Mouse (Mus musculus): Measurements from ENCODE around the gene Asb1. TPM values are rescaled to one million over a fixed set of nuclear protein-coding genes. Genes with fewer than 3 reads are reported as not detected.

The Asb1 gene
- polyA plus RNA-seq, 1 experiment from 2014 or later: 6.3 TPM

- WGBS: 41% methylated on average over 16 of the region's 17 CpGs
- Histone ChIP-seq H3K4me3 (no peak overlapping the region), H3K36me3 (no peaks in the 10 kb centered on the region), H3K4me2 (replicated peaks) (no peak overlapping the region; the same call in 1 of the 2 replicates), H3K9me3 (no peaks in the 10 kb centered on the region), H3K27ac (no peak overlapping the region; the same call in 1 of the 2 replicates), H3K4me1 (peaks cover 39% of the 10 kb centered on the region), H3K27me3 (peaks cover 8% of the 10 kb centered on the region; the same call in 1 of the 2 replicates), H3K9ac (no peak overlapping the region)
- ATAC-seq (ENCODE audit: low FRiP score, low read depth): 0 out of 2 replicates have a peak, but pooled peaks have one; percentile 45
Measured at GRCm38 (mm10) chr1:91584969-91585835, 44.9 kb downstream of the Asb1 start.

- Histone ChIP-seq H3K4me3 (no peak overlapping the region), H3K9me3 (peaks cover 4% of the 10 kb centered on the region; the same call in 1 of the 2 replicates), H3K4me1 (peaks cover 23% of the 10 kb centered on the region), H3K4me2 (replicated peaks) (no peak overlapping the region), H3K27ac (no peak overlapping the region), H3K9ac (no peak overlapping the region), H3K36me3 (no peaks in the 10 kb centered on the region), H3K27me3 (no peaks in the 10 kb centered on the region)
- no peak for ATAC-seq (ENCODE audit: low FRiP score, low read depth)
- 55% methylated on average over 6 of the region's 6 CpGs for WGBS
Measured at GRCm38 (mm10) chr1:91589738-91590137, 49.4 kb downstream of the Asb1 start.

GRCm38 (mm10) chr1:91595521-91596020 lies 55.2 kb downstream of the Asb1 start:
- Histone ChIP-seq H3K9me3 (peaks cover 12% of the 10 kb centered on the region; the same call in 1 of the 2 replicates), H3K9ac (no peak overlapping the region), H3K4me2 (replicated peaks) (no peak overlapping the region), H3K36me3 (no peaks in the 10 kb centered on the region), H3K27ac (no peak overlapping the region), H3K27me3 (no peaks in the 10 kb centered on the region), H3K4me3 (no peak overlapping the region), H3K4me1 (peaks cover 23% of the 10 kb centered on the region)
- 85% methylated on average over 9 of the region's 9 CpGs for WGBS
- no peak for ATAC-seq (ENCODE audit: low FRiP score, low read depth)

GRCm38 (mm10) chr1:91597611-91598010 lies 57.3 kb downstream of the Asb1 start:
- Histone ChIP-seq H3K4me3 (no peak overlapping the region), H3K4me1 (peaks cover 43% of the 10 kb centered on the region), H3K9me3 (peaks cover 12% of the 10 kb centered on the region; the same call in 1 of the 2 replicates), H3K9ac (no peak overlapping the region), H3K27ac (no peak overlapping the region), H3K36me3 (no peaks in the 10 kb centered on the region), H3K27me3 (peaks cover 6% of the 10 kb centered on the region; the same call in 1 of the 2 replicates), H3K4me2 (replicated peaks) (no peak overlapping the region)
- 89% methylated on average over 5 of the region's 5 CpGs for WGBS
- no peak for ATAC-seq (ENCODE audit: low FRiP score, low read depth)

DNA sequence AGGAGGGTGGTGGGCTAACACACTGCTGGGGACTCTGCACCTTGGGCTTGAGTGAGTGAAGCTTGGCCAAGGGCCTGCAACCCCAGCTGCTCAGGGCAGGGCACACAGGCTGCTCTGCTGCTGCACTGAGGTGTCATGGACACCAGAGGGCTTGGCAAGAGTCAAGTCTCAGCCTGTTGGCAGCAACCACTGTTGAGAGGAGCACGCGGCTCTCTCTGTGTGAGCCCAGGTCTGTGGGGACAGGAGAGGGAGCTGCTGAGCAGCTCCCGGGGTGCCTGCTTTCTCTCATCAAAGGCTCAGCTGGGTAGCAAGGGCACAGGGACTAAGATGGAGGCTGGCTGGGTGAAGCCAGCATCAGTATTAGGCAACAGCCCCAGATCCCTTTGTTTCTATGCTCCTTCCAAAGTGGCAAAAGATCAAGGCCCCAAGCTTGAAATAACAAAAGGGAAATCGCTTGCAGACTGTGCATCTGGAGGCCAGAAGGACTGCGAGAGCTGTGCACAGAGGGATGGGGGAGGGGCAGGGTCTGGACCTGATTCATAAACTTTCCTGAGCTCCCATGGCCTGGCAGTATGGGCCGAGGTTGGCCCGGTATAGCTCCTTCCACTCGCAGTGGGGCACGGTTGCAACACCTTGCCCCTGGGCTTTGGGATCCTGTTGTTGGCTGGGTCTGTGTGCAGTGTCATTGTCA lies 60.5 kb downstream of the Asb1 start:
- H3K36me3 ChIP-seq: no peaks in the 10 kb centered on the region
- WGBS: 8% methylated on average over 9 of the region's 9 CpGs
- H3K9me3 ChIP-seq: no peaks in the 10 kb centered on the region
- no peak overlapping the region for H3K4me3 ChIP-seq
- H3K4me2 ChIP-seq (replicated peaks): no peak overlapping the region
- H3K27me3 ChIP-seq: peaks cover 13% of the 10 kb centered on the region
- H3K27ac ChIP-seq: peak overlapping the region; percentile 87
- ATAC-seq (ENCODE audit: low FRiP score, low read depth): peak; percentile 81
- H3K9ac ChIP-seq: peak overlapping the region; percentile 15; the same call in 1 of the 2 replicates
- peaks cover 63% of the 10 kb centered on the region for H3K4me1 ChIP-seq

GRCm38 (mm10) chr1:91601362-91602096 lies 61.2 kb downstream of the Asb1 start:
- Histone ChIP-seq H3K9ac (peak overlapping the region; percentile 15; the same call in 1 of the 2 replicates), H3K4me1 (peaks cover 66% of the 10 kb centered on the region), H3K4me3 (no peak overlapping the region), H3K9me3 (no peaks in the 10 kb centered on the region), H3K27me3 (peaks cover 16% of the 10 kb centered on the region), H3K36me3 (no peaks in the 10 kb centered on the region), H3K27ac (peak overlapping the region; percentile 87), H3K4me2 (replicated peaks) (no peak overlapping the region)
- 65% methylated on average over 2 of the region's 2 CpGs for WGBS
- no peak for ATAC-seq (ENCODE audit: low FRiP score, low read depth)

- no peak overlapping the region for H3K4me3 ChIP-seq
- ATAC-seq (ENCODE audit: low FRiP score, low read depth): peak; percentile 49
- no peaks in the 10 kb centered on the region for H3K9me3 ChIP-seq
- no peaks in the 10 kb centered on the region for H3K36me3 ChIP-seq
- peak overlapping the region; percentile 23; the same call in 1 of the 2 replicates for H3K4me2 ChIP-seq (replicated peaks)
- peaks cover 33% of the 10 kb centered on the region for H3K27me3 ChIP-seq
- WGBS: 13% methylated on average over 14 of the region's 14 CpGs
- H3K27ac ChIP-seq: peak overlapping the region; percentile 52
- no peak overlapping the region for H3K9ac ChIP-seq
- peaks cover 68% of the 10 kb centered on the region for H3K4me1 ChIP-seq
Measured at GRCm38 (mm10) chr1:91605632-91606031, 65.3 kb downstream of the Asb1 start.

DNA sequence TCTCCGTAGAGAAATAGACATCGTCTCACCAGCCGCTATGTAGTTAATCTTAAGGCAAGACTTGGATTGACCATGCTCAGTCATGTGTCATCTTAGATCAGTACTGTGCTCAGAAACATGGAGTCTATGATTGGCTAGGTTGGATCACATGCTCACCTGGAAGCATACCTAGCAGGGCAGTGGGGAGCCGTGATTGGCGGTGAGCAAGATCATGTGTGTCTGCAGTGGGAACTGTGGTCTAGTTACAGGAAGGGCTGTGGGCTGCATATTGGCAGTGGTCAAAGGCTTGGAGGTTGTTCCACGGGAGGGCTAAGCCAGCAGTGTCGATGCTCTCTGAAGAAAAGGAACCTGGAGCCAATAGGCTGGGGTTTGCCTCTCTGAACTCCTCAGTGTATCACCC lies 66.4 kb downstream of the Asb1 start:
- no peak for ATAC-seq (ENCODE audit: low FRiP score, low read depth)
- Histone ChIP-seq H3K27ac (no peak overlapping the region), H3K4me3 (no peak overlapping the region), H3K4me2 (replicated peaks) (no peak overlapping the region), H3K4me1 (peaks cover 68% of the 10 kb centered on the region), H3K27me3 (peaks cover 30% of the 10 kb centered on the region; the same call in 1 of the 2 replicates), H3K36me3 (no peaks in the 10 kb centered on the region), H3K9ac (no peak overlapping the region), H3K9me3 (no peaks in the 10 kb centered on the region)
- 89% methylated on average over 7 of the region's 7 CpGs for WGBS

DNA sequence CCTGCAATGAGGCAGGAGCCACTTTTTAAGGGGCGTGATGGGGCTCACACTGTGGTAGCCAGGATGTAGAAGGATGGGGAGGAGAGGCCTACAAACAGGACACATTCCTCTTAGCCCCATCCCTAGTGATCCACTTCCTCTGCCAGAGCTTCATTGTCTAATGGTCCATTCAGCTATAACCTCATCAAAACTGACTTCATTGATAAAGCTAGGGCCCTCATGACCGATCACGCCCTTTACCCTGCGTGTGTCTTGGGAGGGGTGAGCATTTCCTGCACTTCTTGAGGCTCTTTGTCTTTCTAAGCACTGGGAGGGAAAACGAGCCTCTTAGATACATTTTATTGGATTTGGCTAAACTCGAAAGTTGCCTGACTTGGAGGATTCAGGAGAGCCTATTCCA lies 66.8 kb downstream of the Asb1 start:
- no peak overlapping the region for H3K9ac ChIP-seq
- H3K4me3 ChIP-seq: no peak overlapping the region
- H3K4me2 ChIP-seq (replicated peaks): no peak overlapping the region
- no peak for ATAC-seq (ENCODE audit: low FRiP score, low read depth)
- no peaks in the 10 kb centered on the region for H3K36me3 ChIP-seq
- H3K4me1 ChIP-seq: peaks cover 68% of the 10 kb centered on the region
- no peaks in the 10 kb centered on the region for H3K9me3 ChIP-seq
- 66% methylated on average over 6 of the region's 6 CpGs for WGBS
- H3K27ac ChIP-seq: 0 out of 2 replicates have a peak overlapping the region, but pooled peaks have one; percentile 22
- peaks cover 30% of the 10 kb centered on the region; the same call in 1 of the 2 replicates for H3K27me3 ChIP-seq

Data from limb, embryonic 13.5 days (tissue).